Mouse (Mus musculus): Measurements from ENCODE around the gene Mgat4c. TPM values are rescaled to one million over a fixed set of nuclear protein-coding genes. Genes with fewer than 3 reads are reported as not detected.
A peak's percentile ranks its signal among the peaks of the same experiment; 100 is the strongest.
"Not testable (repeated sequence)": the region's sequence is repeated elsewhere in the genome, so short reads cannot be mapped to it uniquely, and the experiment has no call there.

The Mgat4c gene
- polyA plus RNA-seq, 2 experiments from 2014 or later: not detected

DNA sequence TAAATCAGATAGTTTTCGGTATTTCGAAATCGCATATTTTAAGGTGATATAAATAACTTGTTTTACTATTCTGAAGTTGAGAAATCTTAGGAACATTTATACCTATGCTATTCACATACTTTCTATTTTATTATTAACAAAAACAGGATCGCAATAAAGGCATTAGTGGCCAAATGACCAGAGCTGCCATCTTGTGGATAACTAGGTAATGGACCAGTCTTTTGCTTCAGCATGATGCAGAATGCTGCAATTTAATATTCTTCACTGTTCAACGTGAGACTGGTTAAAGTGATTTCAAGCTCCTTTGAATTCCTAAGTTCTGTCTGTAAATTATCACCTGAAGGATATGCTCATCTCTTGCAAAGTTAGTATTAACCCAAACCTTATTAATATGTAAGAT is 473.6 kb downstream of the Mgat4c start:
- no peak for ATAC-seq

DNA sequence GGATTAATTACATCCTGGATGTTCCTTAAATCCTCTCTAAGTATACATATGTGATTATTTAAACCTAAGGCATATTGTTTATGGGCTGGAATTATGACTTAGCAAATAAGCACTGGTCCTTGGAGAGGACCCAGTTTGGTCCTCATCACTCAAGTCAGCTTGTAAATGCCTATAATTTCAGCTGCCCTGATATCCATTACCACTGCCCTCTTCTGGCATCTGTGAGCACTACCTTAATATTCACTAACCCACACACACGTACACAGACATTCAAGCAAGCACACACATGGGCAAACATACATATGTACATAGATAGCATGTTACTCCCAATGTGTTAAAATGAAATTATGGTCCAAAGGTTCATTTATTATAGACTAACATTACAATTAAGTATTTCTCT is 474.6 kb downstream of the Mgat4c start:
- no peak for ATAC-seq

DNA sequence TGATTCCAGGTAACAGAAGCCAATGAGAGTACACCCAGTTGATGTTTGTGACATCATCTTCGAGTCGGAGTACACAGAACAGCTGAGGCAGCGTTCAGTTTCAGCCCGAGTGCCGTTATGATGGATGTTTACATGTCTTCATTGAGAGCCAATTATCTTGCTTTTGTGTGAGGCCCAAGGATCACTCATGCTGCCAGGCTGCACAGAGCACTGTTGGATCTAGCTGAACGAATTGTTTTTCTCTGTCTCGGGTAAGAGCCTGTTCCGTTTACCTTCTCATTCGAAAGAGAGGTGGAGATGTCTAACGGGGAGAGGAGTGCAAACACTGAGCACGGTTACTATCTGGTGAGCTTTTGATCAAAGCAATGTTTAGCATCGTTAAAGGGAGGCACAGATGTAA is 477.5 kb downstream of the Mgat4c start:
- no peak for ATAC-seq

DNA sequence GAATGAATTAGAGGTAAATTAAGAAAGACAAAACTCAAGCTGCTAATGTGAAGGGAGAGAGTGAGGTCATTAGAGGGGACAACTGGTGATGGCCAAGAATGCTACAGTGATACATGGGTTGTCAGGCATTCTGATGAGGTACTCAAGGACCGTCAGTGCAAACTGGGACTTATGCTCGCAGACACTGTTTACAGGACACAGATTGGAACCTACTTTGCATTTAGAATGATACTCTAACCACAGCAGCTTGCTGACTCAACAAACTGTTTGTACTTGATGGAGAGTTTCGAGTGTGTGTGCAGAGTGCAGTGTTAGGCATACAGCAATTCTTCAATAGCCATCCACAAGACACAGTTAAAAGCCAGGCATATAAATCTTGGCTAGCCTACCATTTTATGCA is 503.4 kb downstream of the Mgat4c start:
- ATAC-seq: no peak

DNA sequence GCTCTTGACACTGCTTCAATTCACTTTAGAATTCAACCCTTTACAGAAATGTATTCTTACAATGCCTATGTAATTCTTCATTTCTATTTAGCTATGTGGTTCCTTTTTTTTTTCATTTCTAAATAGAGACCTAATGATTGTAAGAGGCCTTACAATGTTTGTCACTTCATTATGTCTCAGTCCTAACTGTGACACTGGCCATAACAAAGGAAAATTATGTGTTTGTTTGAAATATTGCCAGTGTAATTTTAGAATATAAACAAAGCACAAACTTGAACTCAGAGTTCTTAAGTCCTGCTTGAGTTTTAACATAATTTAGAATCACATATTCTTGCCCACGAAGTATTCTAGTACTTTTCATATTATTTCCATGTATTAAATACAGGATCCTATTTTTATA is 510.4 kb downstream of the Mgat4c start:
- no peak for ATAC-seq

DNA sequence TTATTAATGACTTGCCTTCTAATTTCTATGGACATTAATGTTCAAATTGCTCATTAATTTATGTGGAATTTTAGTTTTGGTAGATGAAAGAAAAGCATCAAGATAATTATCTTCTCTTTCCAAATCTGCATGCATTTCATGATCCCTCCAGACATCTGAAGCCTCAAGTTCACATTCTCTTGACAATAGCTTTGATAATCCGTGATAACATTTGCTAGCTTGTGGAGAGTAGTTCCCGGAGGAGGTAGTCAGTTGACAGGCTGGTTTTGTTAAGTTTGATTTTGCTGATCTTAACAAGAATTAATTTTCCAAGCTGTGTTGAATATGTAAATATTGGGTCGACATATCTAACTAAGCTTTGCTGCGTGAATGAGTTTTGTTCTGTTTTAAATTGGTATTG is 515.6 kb downstream of the Mgat4c start:
- ATAC-seq: no peak

DNA sequence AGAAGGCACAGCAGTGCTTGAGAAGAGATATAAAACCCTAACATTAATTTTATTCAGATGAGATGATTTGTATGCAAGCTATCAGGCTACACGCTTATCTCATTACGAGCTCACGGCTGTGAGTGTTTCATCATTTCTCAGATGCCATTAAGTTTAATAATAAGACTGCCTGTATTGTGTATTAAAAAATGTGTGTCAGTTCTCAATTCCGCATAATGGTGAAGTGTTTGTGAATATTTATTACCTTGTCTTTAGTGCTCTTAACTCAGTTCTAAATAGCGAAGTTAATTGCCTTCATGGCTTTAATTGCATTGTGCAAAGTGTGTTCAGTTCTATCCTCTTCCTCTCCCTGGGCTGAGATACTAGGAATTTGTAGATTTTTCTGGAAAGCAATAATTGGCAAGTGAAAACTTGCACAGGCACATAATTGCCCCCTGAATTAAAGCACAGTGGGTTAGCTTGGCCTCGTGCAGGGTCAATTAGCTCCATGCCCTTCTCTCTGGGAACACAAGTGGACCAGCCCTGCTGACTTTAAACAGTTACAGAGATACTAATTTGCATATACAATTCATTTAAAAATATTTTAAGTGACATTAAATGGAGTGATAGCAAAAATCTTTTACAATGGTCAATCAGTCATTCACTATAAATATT is 557.4 kb downstream of the Mgat4c start:
- ATAC-seq: no peak

DNA sequence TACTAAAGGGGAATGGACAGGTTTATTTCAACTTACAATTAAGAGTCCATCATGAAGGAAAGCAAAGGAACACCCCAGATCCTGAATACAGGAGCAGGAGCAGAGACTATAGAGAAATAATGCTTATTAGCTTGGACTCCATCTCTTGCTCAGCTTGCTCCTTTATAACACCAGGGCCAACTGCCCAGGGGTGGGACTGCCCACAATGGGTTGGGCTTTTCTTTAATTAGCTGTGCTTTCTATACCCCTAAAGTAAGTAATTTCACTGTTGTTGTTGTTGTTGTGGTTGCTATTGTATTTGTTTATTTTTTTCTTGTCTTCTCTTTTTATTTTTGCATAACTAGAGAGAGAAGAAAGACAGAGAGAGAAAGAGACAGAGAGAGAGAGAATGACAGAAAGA is 562.6 kb downstream of the Mgat4c start:
- no peak for ATAC-seq

DNA sequence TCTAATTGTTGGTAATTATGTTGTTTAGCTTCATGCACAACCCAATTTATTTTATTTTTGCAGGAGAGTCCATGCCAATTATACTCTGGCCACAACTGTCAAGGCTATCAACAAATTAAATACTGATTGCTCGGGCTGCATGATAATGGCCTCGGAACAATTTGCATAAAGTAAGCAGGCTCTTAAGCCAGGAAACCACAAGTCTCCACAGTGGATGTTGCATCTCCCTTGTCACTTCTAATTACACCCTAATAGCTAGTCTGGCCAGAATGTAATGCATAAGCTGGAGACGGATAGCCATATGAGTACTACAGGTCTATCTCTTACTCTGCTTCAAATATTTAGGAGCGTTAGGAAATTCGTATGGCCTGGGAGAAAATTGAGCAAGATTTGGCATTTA is 563.3 kb downstream of the Mgat4c start:
- ATAC-seq: no peak

DNA sequence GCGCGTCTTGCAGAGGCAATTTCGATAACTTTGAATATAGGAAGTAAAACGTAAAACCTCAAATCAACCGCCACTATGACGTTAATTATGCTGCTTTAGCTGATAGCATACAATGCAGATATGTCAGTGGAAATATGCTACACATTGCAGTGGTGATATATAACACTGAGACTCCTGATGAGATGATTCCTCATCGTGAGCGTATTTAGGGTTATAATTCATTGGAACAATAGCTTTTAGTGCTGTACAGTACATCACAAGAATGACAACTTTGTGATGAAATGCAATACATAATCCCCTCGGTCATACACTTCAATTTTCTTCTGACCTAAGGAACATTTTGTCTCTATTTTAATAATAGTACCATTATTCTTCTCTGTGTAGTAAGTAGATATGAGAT is 564.0 kb downstream of the Mgat4c start:
- ATAC-seq: no peak

DNA sequence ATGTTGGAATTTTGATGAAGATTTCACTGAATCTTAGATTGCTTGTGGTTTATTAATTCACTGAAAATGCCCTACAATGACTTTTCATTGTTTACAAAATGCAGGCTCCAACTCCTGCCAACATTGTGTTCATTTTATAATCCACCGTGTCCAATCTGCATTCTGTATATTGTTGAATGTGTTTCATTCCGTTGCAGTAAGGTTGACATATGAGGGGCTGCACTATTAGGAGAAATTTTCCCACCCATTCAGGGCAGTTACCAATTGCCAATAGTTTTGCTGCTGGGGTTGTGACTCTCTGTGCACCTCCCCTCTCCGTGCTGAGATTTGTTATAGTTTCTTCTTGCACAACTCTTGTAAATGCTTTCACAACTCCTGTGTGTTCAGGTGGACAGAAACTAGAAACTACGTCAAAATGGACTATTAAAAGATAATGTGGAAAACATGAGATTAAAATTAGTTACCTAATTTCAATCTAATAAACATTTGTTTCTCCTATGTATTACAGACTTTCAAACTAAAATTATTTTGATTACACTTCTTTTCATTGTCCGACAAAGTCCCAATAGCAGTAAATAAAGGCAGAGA is 627.7 kb downstream of the Mgat4c start:
- ATAC-seq: no peak

DNA sequence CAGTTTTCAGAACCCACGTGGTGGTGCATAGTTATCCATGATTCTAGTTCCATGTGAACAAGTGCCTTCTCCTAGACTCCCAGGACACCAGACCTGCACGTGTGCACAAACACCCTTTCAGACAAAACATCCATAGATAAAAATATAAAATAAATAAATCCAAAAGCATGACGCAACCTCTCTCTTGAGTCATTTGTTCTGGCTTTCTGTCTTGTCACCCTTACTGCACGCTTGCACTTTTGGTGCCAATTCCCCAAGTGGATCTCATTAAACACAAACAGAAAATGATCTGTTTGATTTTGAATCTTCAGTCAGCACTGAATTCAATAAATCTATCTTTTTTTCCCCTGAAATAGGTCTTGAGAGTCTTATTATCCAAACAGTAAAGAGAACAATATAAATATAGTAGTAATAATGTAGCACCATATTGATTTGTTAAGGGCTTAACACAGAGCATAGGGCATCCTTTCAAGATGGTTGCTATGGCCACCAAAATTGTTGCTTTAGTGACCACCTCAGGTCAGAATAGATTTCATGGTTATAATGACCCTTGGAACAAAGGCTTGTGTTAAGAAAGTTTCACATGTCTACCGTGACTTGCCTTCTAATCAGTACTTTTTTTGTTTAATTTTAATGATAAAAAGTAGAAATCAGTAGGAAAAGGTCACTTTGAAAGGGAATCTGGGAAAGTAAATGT is 684.5 kb downstream of the Mgat4c start:
- ATAC-seq: no peak

DNA sequence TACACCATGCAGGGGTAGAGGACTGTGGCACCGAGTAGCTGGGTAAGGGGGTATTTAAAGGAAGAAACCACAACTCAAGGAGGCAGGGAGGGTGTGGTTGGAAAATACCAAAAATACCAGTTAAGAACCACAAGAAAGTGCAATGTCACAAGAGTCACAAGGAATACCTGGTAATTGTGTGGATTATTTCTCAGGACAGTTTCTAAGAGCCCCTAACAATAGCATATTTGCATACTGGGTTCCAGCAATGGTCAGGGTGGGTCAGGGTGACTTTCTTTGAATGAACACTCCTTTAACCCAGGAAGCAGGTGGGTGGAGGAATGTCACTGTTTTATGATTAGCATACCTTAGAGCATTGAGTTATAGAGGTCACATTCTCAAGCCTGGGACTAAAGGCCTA is 689.3 kb downstream of the Mgat4c start:
- ATAC-seq: no peak

DNA sequence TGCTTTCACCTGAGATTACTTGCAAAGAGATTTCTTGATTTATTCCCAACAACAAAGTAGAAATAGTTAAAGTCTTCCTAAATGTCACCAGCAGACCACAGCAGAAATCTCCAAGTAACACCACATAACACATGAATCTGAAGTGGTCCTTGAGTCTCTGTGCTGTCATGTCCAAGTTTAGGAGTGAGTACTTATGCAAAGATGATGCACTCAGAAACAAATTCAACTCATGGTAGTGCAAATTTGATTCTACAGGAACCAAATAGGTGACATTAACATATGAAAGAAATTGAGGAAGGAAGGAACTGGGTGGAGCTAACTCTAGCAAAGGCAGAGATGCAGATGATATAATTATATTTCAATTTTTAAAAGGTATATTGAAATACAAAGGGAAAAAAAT is 690.8 kb downstream of the Mgat4c start:
- ATAC-seq: no peak

DNA sequence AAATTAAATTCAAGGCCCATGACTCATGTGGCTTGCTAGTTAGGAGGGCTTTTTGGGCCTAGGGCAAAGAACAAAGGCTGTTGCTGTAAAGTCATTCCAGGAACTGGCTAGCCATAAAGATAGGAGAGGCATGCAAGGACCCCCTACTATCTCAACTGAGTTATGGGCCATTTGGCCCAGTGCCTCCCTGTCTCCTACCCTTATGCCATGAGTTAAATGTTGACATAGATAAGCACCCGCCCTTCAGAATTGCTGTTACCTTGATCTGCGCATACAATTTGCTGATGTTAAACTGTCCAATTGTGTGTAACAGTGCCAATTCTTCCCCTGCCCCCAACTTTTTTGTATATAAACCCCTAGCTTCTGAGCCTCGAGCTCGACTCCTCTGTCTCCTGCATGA is 692.8 kb downstream of the Mgat4c start:
- ATAC-seq: no peak

DNA sequence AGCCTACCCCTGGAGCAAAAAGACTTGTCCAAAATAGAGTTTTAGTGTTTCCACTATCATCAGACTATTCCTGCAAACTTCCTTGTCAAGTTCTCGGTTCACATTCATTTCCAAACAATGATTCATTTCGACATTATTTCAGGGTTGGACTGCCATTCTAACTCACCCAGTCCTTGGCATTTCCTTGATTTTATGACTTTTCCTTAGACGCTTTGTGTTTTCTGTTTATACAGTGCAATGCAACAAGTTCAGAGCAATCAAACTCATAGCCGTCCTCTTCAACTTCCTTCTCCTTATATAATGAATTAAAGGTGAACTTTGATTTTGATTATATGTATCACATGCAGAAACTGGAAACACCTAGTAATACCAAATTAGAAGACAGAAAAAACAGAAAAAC is 696.1 kb downstream of the Mgat4c start:
- ATAC-seq: no peak

DNA sequence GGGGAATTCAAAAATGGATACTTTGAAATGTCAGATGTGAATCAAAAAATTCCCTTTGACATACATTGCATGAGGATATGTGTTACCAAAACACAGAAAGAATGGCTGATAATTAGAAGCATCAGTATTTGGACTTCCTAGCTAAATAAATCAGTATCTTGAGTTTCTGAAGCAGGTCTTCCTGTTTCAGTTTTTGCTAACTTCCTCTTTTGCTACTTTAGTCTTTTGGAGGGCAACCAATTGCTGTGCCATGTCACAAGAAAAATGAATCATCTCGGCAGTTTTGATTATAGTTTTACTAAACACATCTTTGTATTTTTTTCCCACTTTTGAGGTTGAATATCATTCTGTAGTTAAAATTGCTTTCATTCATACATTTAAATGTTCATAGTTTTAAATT is 707.9 kb downstream of the Mgat4c start:
- ATAC-seq: no peak

DNA sequence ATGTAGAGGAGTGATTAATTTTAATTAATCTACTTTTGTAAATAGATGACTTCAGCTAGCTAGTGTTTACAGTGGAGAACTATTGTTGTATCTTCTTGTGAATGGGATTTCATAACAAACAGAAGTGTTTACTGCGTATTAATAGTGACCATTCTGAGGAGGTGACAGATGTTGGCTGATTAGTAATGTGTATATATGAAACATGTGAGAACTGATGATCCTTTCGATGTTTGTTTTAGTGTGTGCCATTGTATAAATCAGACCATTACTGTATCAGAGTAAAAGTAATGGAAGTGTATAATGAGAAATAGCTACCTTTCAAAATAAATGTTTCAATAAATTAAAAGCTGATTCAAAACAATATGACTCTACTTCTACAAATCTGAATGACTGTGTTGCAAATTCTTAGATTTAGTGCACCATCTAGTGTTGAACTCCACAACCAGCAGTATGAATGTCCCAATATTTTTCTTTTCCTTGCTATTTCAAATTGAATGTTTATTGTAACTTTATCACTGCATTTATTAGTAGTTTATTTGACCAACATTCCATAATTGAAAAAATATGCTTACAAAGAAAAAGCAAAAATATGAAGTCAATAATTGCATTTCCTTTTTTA is 736.5 kb downstream of the Mgat4c start:
- ATAC-seq: no peak

DNA sequence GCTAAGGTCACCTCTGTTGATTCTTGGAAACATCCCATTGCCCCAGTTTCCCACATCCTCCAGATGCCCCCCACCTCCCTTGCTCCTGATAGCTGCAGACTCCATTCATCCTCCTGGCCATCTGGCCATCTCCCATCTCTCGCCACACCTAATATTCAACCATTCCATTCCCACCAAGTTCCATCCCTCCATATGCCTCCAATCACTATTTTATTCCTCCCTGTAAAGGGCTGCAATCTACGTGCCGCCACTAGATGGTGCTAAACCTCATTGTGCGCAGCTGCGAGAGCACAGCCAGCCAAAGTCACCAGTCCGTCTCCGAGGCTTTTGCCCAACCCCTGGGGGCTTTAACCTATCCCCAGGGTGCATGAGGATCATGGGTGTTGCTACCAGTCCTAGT is 753.8 kb downstream of the Mgat4c start:
- ATAC-seq: peak; percentile 47

DNA sequence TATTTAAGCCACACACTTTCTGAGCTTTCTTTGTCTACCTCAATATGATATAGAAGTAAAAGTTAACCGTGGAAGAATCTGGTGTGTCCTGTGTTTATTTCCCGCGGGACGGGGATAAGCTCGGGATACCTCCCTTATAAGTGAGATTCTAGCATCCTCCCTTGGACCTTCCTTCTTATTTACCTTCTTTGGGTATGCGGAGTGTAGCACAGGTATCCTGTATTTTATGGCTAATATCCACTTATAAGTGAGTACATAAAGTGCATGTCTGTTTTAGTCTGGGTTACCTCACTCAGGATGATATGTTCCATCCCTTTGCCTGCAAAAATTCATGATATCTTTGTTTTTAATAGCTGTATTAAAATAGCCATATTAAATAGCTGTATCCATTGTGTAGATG is 754.2 kb downstream of the Mgat4c start:
- not testable (repeated sequence) for ATAC-seq
